Mouse (Mus musculus) inflammation-experienced regulatory T-cells (primary cell): ENCODE data around the gene Gpatch2l. TPM values are rescaled to one million over a fixed set of nuclear protein-coding genes. Genes with fewer than 3 reads are reported as not detected.

ENCODE experiments used
- polyA plus RNA-seq, 2 experiments: library from polyadenylated mRNA; unstranded; fragments of 100-300 nt; shearing (Covaris generic); gene quantifications; one replicate each; pipeline ENCODE4 v1.2.1; 2017

The Gpatch2l gene
- polyA plus RNA-seq, result 10 to 100 TPM; 27.1 to 37.7 TPM

DNA sequence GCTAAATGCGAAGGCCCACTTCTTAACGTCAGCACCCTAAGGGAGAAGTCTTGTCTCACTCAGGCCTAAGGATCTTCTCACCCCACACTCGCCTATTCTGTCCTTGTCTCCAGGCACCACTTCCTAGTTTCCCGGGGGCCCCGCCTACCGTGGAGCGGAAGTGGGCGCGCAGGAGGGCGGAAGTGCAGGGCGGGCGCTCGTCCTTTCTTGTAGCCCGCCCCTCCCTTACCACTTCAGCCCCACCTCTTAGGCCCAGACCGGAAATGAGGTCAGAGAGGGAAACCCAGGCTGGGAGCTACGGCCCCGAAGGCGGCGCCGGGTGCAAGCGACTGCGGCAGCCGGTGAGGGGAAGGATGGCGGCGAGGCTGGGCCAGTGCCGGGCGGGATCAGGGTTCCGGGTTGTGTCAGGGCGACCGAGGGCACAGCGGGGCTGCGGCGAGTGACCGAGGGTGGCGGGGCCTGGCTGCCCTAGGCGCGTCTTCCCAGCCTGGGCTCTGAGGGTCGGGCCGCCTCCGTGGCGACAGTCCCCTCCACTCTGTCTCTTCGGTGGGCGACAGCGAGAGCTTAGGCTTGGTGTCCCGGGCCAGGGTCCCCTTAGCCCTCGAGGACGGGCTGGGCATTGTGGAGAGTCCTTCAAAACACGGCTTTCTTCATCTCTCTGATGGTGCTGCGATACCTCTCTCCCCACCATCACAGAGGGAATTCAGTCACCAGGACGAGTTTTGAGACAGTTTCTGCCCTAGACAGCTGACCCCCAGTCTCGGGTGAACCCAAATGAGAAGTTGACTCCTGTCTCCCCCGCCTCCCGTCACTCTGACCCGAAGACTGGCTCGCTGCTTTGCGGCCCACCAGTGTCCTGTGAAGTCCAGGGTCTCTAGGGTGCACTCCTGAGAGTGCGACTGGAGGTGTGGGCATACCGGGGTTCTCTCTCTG, at the start of gene Gpatch2l:
Gpatch2l (plus strand) TSS at position 255 of the 933 bp plus-strand sequence.

Other genes starting within 250 kb of the Gpatch2l start
- gene Tgfb3, start 162.8 kb upstream of the Gpatch2l start, polyA plus RNA-seq, result 1 to 10 TPM in 1 of 2 experiments, under 1 TPM in 1; 0.06 to 2.1 TPM
- gene Ift43, start 159.3 kb upstream of the Gpatch2l start, polyA plus RNA-seq, result 1 to 10 TPM; 3.0 to 5.4 TPM
- under 1 TPM in 1 of 2 experiments, not detected in 1; 0.23 TPM for gene Esrrb, start 119.3 kb downstream of the Gpatch2l start, polyA plus RNA-seq